Mouse (Mus musculus) urinary bladder, adult 2 months (tissue): ENCODE results near the gene Msrb3. TPM values are rescaled to one million over a fixed set of nuclear protein-coding genes. Genes with fewer than 3 reads are reported as not detected.
"Not testable (repeated sequence)": the region's sequence is repeated elsewhere in the genome, so short reads cannot be mapped to it uniquely, and the experiment has no call there.

Experiments
- DNase-seq: peaks from one replicate; pipeline ENCODE4 v3.0.0; 2022; ENCODE audit warnings: low spot score
- polyA plus RNA-seq: library from polyadenylated mRNA; depleted of rRNA; stranded (reverse); fragments of >200 nt; gene quantifications from 2 replicates; pipeline ENCODE4 v1.2.3, GENCODE M21; 2012; rRNA removed

The Msrb3 gene
- polyA plus RNA-seq, 1 experiment: 145 TPM

DNA sequence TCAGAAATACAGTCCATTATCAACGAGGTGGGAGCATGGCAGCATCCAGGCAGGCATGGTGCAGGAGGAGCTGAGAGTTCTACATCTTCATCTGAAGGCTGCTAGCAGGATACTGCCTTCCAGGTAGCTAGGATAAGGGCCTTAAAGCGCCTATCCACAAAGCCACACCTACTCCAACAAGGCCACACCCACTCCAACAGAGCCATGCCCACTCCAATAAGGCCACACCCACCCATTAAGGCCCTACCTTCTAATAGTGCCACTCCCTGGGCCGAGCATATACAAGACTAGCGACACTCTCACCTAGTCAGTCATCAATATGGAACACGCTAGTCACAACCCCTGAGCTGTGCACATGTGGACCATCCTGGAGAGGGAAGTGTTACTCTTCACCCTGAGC lies 149.3 kb downstream of the Msrb3 start:
- DNase-seq: not testable (repeated sequence)

DNA sequence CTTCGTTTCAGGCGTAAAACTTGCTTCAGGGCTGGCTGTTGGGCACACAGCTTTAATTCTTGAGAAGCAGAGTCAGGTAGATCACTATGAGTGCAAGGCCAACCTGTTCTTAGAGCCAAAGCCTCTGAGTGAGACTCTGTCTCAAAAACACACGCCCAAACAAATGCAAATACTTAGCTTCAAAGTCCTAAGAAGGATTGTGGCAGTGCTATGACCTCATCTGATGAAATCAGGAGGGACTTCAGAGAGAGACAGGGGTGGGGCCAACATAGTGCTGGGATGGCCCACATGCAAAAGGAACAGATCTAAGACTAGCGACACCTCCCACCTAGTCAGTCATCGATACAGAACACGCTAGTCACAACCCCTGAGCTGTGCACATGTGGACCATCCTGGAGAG lies 150.7 kb downstream of the Msrb3 start:
- DNase-seq: no peak

DNA sequence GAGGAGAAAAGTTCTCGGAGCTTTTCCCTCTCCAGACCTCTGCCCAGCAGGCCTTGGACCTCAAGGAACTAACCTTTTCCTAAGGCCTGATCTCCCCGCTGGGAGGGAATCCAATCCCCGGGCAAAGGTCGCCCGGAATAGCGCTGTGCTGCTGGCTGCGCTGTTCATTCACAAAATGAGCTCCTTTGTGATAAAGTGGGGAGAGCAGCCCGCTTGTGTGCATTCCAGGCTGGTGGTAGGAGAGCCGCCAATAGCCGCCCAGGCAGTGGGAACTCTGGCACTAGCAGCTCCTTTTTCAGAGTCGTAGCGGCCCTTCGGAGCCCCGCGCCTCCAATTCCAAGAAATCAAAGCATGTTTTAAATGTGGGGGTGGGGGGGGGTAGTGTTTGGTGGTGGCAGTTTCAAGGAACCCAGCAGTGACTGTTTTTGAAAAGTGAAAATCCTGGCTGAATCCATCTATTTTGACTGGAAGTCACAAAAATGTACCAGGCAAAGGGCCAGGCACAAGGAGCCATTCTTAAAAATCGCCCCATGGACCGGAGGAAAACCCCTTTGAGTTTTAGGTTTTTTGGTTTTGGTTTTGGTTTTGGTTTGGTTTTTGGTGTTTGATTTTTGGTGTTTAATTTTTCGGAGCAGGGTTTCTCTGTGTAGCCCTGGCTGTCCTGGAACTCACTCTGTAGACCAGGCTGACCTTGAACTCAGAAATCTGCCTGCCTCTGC lies 153.6 kb downstream of the Msrb3 start:
- no peak for DNase-seq

DNA sequence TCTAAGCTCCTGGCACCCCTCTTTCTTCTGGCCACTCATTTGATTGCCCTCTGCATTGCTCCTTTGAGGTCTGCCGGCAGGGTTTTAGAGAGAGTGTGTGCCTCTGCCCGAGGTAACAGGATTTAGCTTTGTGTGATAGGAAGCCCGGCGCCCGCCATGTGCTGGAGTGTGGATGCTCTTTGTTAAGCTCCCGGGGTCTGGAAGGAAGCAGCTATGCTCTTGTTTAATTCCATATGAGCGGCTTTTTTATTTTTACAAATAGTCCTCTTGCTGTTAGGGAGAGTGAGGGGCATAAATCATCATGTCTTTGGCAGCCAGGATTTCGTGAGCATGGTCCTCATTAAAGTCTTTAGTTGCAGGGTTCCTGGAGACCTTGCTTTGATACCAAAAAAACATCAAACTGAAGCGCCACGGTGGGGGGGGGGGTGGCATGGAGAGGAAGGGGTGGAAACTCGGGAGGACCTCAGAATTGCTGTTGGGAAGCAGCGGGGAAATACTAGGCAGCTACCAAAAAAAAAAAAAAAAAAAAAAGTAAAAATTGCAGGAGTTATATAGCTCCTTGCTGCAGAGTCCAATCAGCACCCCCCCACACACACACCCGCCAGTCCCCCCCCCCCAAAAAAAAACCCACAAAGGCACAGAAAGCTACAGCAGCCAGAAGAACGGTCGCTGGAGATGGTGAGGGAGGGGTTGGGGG lies 154.3 kb downstream of the Msrb3 start:
- no peak for DNase-seq

DNA sequence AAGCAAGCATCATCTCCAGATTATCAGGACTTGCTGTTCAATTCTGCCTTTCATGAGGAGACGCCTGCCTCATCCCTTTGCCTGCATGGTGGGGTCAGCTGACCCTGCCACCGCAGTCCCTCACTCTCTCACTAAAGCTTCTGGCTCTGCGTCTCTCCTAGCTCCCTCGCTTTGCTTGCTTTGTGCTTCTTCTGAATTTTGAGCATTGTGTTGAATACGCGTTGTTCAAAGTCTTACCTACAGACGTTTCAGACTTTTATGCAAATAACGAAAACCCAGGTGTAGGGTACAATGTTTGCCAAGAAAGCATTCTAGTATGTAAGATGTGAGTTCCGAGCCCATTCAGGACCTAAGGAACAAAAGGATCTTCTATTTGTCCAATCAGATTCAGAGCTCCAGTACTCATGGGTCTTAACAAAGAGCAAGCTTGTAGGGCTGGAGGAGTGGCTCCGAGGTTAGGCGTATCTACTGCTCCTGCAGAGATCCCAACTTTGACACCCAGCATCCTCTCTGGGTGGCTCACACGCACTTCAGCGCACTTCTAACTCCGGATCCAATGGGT lies 162.3 kb downstream of the Msrb3 start:
- no peak for DNase-seq

DNA sequence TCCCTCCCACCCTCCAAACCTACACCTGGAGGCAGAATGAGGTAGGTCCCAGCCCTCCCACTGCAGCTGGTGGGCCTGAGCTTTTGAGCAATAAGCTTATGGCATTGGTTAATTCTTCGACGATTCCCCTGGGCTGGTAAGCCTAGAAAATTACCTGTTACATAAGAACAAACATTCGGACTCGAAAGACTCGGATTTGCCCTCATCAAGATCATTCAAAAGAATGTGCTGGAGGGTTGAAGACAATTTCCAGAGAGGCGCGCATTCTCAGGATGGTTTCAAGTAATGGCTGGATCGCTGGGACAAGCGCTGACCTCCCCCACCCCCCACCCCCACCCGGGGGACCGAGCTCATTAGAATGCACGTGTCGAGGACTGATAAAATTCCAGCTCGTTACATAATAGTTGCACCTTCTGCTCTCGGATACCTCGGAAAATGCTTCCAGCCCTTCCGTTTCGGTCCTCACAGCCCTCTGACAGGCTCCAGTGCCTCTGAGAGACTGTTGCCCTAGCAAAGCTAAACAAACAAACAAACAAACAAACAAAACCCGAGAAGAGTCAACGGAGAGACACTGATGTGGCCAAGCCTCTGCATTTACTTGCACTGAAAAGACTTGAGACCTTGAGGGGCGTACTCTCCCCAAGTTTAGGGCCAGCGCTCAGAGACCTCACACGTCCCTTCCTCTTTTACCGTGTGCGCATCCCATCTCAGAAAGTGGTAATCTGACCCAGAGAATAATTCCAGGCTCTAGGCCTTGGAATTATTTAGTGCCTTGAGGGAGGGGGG lies 163.0 kb downstream of the Msrb3 start:
- DNase-seq: no peak

DNA sequence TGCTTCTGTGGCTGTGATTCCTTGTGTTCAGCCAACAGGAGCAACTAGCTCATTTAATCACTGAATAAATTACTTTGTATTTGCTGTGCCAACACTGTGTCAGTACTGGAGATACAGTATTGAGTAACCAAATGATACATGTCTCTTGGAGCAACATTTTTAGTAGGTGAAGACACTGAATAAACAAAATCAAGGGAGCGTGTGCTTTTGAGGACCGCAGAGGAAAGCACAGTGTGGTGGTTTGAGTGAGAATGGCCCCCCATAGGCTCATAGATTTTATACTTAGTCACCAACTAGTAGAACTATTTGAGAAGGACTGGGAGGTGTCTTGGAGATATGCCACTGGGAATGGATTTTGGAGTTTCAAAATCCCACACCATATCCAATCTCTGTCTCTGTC lies 164.5 kb downstream of the Msrb3 start:
- DNase-seq: no peak

Other genes with a start within 250 kb of the Msrb3 start
- gene Lemd3, start 80.2 kb upstream of the Msrb3 start, polyA plus RNA-seq: 7.9 and 8.2 TPM in 2 replicates
- 5.3 and 6.0 TPM in 2 replicates for gene Wif1, start 134.9 kb upstream of the Msrb3 start, polyA plus RNA-seq